Mouse (Mus musculus) liver, adult 2 months (tissue): ENCODE data around the gene N4bp2. TPM values are rescaled to one million over a fixed set of nuclear protein-coding genes. Genes with fewer than 3 reads are reported as not detected.
"Not testable (repeated sequence)": the region's sequence is repeated elsewhere in the genome, so short reads cannot be mapped to it uniquely, and the experiment has no call there.

Experiments
- DNase-seq: peaks from one replicate; pipeline ENCODE4 v3.0.0-alpha.2; 2011; ENCODE audit warnings: low read depth, low spot score; ENCODE audit errors: extremely low read depth
- H3K27ac ChIP-seq: fragments of 200-500 bp; replicated peaks from 2 replicates; pipeline ENCODE4 v1.5.1; 2012; ENCODE audit warnings: low read depth, mild to moderate bottlenecking, control low read depth, inconsistent platforms, low read length; ENCODE audit not compliant: insufficient read depth
- H3K27me3 ChIP-seq: fragments of 200-500 bp; 2 replicates; pipeline ENCODE4 v1.6.1; 2012; ENCODE audit warnings: mild to moderate bottlenecking, moderate library complexity, low read length, inconsistent platforms; ENCODE audit not compliant: control insufficient read depth, insufficient read depth
- H3K36me3 ChIP-seq: fragments of 200-500 bp; 2 replicates; pipeline ENCODE4 v1.6.1; 2012; ENCODE audit warnings: low read length, inconsistent platforms; ENCODE audit not compliant: control insufficient read depth, insufficient read depth
- H3K4me1 ChIP-seq: fragments of 200-500 bp; 2 replicates; pipeline ENCODE4 v1.6.1; 2011; ENCODE audit warnings: low read length; ENCODE audit not compliant: control insufficient read depth, insufficient read depth
- H3K4me3 ChIP-seq: fragments of 200-500 bp; 2 replicates; pipeline ENCODE4 v1.5.1; 2011; ENCODE audit warnings: low read depth, mild to moderate bottlenecking, control low read depth, low read length, moderate library complexity; ENCODE audit not compliant: insufficient read depth
- H3K79me2 ChIP-seq: fragments of 200-500 bp; 2 replicates; pipeline ENCODE4 v1.6.1; 2012; ENCODE audit warnings: inconsistent platforms, mild to moderate bottlenecking, low read length, moderate library complexity; ENCODE audit not compliant: control insufficient read depth, insufficient read depth
- H3K9ac ChIP-seq: fragments of 200-500 bp; 2 replicates; pipeline ENCODE4 v1.6.1; 2012; ENCODE audit warnings: low read depth, mild to moderate bottlenecking, control low read depth, inconsistent platforms, low read length
- CTCF ChIP-seq: fragments of 200-500 bp; IDR thresholded peaks from 2 replicates; pipeline ENCODE4 v1.5.1; 2011; ENCODE audit warnings: low read depth, low read length, control low read depth
- POLR2A ChIP-seq: fragments of 200-500 bp; IDR thresholded peaks from 2 replicates; pipeline ENCODE4 v1.6.1; 2011; ENCODE audit warnings: low read length, control low read depth; ENCODE audit not compliant: insufficient read depth; ENCODE audit errors: extremely low read depth
- WGBS: fragments of 180-500 bp; shearing (Covaris S2); methylation state at CpG from one replicate; pipeline ENCODE4 v1.1.7; 2018; 5-methylcytosine and 5-hydroxymethylcytosine counted together
- polyA plus RNA-seq: library from polyadenylated mRNA; depleted of rRNA; stranded (reverse); fragments of >200 nt; gene quantifications from 2 replicates; pipeline ENCODE4 v1.2.3, GENCODE M21; 2012
- total RNA-seq: library from RNA; depleted of rRNA; stranded (reverse); fragments of >200 nt; gene quantifications from 2 replicates; pipeline ENCODE4 v1.2.3, GENCODE M21; 2014

N4bp2 gene
- total and polyA plus RNA-seq, 2 experiments, result 4.1 to 21.7 TPM

GRCm38 (mm10) chr5:65776166-65776565, 12.8 kb downstream of the N4bp2 start:
- no peak for DNase-seq
- no peak for TF ChIP-seq CTCF
- no peak for TF ChIP-seq POLR2A
- Histone ChIP-seq H3K79me2 (peaks cover 4% of the 10 kb centered on the region; the same call in 1 of the 2 replicates), H3K27me3 (no peaks in the 10 kb centered on the region), H3K4me3 (no peak overlapping the region), H3K9ac (no peak overlapping the region), H3K27ac (no peak overlapping the region), H3K36me3 (peaks cover 8% of the 10 kb centered on the region), H3K4me1 (no peaks in the 10 kb centered on the region)
- WGBS, result 91% methylated on average over 4 of the region's 4 CpGs

GRCm38 (mm10) chr5:65776907-65777306, 13.6 kb downstream of the N4bp2 start:
- no peak overlapping the region for H3K9ac ChIP-seq
- DNase-seq, result no peak
- H3K4me1 ChIP-seq, result no peaks in the 10 kb centered on the region
- TF ChIP-seq POLR2A (no peak), CTCF (no peak)
- WGBS, result 92% methylated on average over 3 of the region's 3 CpGs
- H3K36me3 ChIP-seq, result peaks cover 8% of the 10 kb centered on the region
- no peak overlapping the region for H3K27ac ChIP-seq
- no peak overlapping the region for H3K4me3 ChIP-seq
- H3K79me2 ChIP-seq, result peaks cover 4% of the 10 kb centered on the region; the same call in 1 of the 2 replicates
- H3K27me3 ChIP-seq, result no peaks in the 10 kb centered on the region

- H3K9ac ChIP-seq, H3K79me2 ChIP-seq, H3K27ac ChIP-seq, H3K4me3 ChIP-seq, H3K27me3 ChIP-seq, H3K36me3 ChIP-seq, H3K4me1 ChIP-seq, DNase-seq: not testable (repeated sequence)
- WGBS, result 98% methylated on average over 4 of the region's 4 CpGs
Measured at GRCm38 (mm10) chr5:65778986-65779385, 15.7 kb downstream of the N4bp2 start.

GRCm38 (mm10) chr5:65779401-65780063, 16.2 kb downstream of the N4bp2 start:
- TF ChIP-seq CTCF (no peak), POLR2A (no peak)
- H3K27ac ChIP-seq, result no peak overlapping the region
- H3K36me3 ChIP-seq, result peaks cover 10% of the 10 kb centered on the region
- 93% methylated on average over 3 of the region's 3 CpGs for WGBS
- H3K27me3 ChIP-seq, result no peaks in the 10 kb centered on the region
- no peak overlapping the region for H3K4me3 ChIP-seq
- DNase-seq, result no peak
- H3K79me2 ChIP-seq, result peaks cover 2% of the 10 kb centered on the region; the same call in 1 of the 2 replicates
- H3K4me1 ChIP-seq, result no peaks in the 10 kb centered on the region
- no peak overlapping the region for H3K9ac ChIP-seq

GRCm38 (mm10) chr5:65781147-65781715, 17.9 kb downstream of the N4bp2 start:
- Histone ChIP-seq H3K27ac (no peak overlapping the region), H3K79me2 (peaks cover 2% of the 10 kb centered on the region; the same call in 1 of the 2 replicates), H3K36me3 (peaks cover 8% of the 10 kb centered on the region), H3K27me3 (no peaks in the 10 kb centered on the region), H3K4me3 (no peak overlapping the region), H3K9ac (no peak overlapping the region), H3K4me1 (no peaks in the 10 kb centered on the region)
- TF ChIP-seq CTCF (no peak), POLR2A (no peak)
- 86% methylated on average over 5 of the region's 5 CpGs for WGBS
- DNase-seq, result no peak

GRCm38 (mm10) chr5:65781769-65782715, 18.7 kb downstream of the N4bp2 start:
- Histone ChIP-seq H3K36me3 (peaks cover 6% of the 10 kb centered on the region), H3K4me3 (no peak overlapping the region), H3K27me3 (no peaks in the 10 kb centered on the region), H3K4me1 (no peaks in the 10 kb centered on the region), H3K27ac (no peak overlapping the region), H3K9ac (no peak overlapping the region), H3K79me2 (peaks cover 2% of the 10 kb centered on the region; the same call in 1 of the 2 replicates)
- WGBS, result 86% methylated on average over 13 of the region's 13 CpGs
- TF ChIP-seq POLR2A (no peak), CTCF (no peak)
- no peak for DNase-seq
